Mouse (Mus musculus) CH12.LX (cell line): Measurements from ENCODE around the gene Olfr888. TPM values are rescaled to one million over a fixed set of nuclear protein-coding genes. Genes with fewer than 3 reads are reported as not detected.

Experiments
- DNase-seq: peaks from one replicate; pipeline ENCODE4 v3.0.0-alpha.2; 2013; ENCODE audit errors: extremely low read depth
- H3K27ac ChIP-seq: 2 replicates; pipeline ENCODE4 v1.5.1; 2012; ENCODE audit warnings: low read depth, mild to moderate bottlenecking, control low read depth, moderate library complexity; ENCODE audit not compliant: insufficient read depth
- H3K27me3 ChIP-seq: replicated peaks from 2 replicates; pipeline ENCODE3; 2012; ENCODE audit warnings: inconsistent platforms
- H3K36me3 ChIP-seq, 2 experiments: replicated peaks in 1 of 2; 2 replicates each; pipeline versions ENCODE3 to v1.6.1; 2012; ENCODE audit warnings: inconsistent platforms in 1 of 2, low read length in 1 of 2, mild to moderate bottlenecking in 1 of 2, mixed read lengths in 1 of 2, moderate library complexity in 1 of 2; ENCODE audit not compliant: control insufficient read depth in 1 of 2, insufficient read depth in 1 of 2
- H3K4me1 ChIP-seq, 2 experiments: 2 replicates each; pipeline ENCODE4 v1.6.1; 2012; ENCODE audit warnings: inconsistent platforms in 1 of 2, moderate library complexity in 1 of 2; ENCODE audit not compliant: insufficient read depth in 2 of 2, control insufficient read depth in 1 of 2
- H3K4me2 ChIP-seq: 2 replicates; pipeline ENCODE4 v1.6.1; 2012; ENCODE audit warnings: low read depth, mild to moderate bottlenecking, control low read depth; ENCODE audit not compliant: poor library complexity, insufficient read depth, severe bottlenecking
- H3K4me3 ChIP-seq, 3 experiments: fragments of 150-350 bp in 1 of 3; sonication (generic) in 1 of 3; replicated peaks in 1 of 3; 2 replicates each; pipeline versions ENCODE3 to v1.5.1; 2011 to 2012; ENCODE audit warnings: low read depth in 2 of 3, low read length in 2 of 3, mild to moderate bottlenecking in 2 of 3, moderate library complexity in 2 of 3, control low read depth in 1 of 3, improper control_type of control experiment in 1 of 3, inconsistent platforms in 1 of 3, mixed read lengths in 1 of 3; ENCODE audit not compliant: poor library complexity in 1 of 3
- H3K79me2 ChIP-seq: replicated peaks from 2 replicates; pipeline ENCODE4 v1.6.1; 2012; ENCODE audit warnings: mild to moderate bottlenecking, moderate library complexity; ENCODE audit not compliant: control insufficient read depth, poor library complexity, insufficient read depth, severe bottlenecking; ENCODE audit errors: extremely low read depth
- H3K9ac ChIP-seq: 2 replicates; pipeline ENCODE4 v1.6.1; 2012; ENCODE audit warnings: low read depth, mild to moderate bottlenecking, control low read depth, moderate library complexity; ENCODE audit not compliant: insufficient read depth
- H3K9me3 ChIP-seq: replicated peaks from 2 replicates; pipeline ENCODE3; 2012; ENCODE audit warnings: low read length, inconsistent platforms, mixed read lengths
- CHD1 ChIP-seq: IDR thresholded peaks from 2 replicates; pipeline ENCODE4 v1.6.1; 2012; ENCODE audit warnings: low read depth, low read length, improper control_type of control experiment, inconsistent platforms
- E2F4 ChIP-seq: IDR thresholded peaks from 2 replicates; pipeline ENCODE4 v1.6.1; 2011; ENCODE audit warnings: low read depth, low read length, improper control_type of control experiment; ENCODE audit not compliant: insufficient replicate concordance
- HCFC1 ChIP-seq: IDR thresholded peaks from 2 replicates; pipeline ENCODE4 v1.6.1; 2012; ENCODE audit warnings: low read depth, mild to moderate bottlenecking, inconsistent platforms, low read length, improper control_type of control experiment
- MAFK ChIP-seq: IDR thresholded peaks from 2 replicates; pipeline ENCODE4 v1.6.1; 2011; ENCODE audit warnings: low read length, improper control_type of control experiment; ENCODE audit not compliant: insufficient replicate concordance
- MEF2A ChIP-seq: IDR thresholded peaks from 2 replicates; pipeline ENCODE4 v1.6.1; 2014; ENCODE audit warnings: low read depth, mild to moderate bottlenecking, inconsistent platforms, low read length, improper control_type of control experiment, borderline replicate concordance
- MYC ChIP-seq: IDR thresholded peaks from 2 replicates; pipeline ENCODE4 v1.6.1; 2011; ENCODE audit warnings: low read depth, mild to moderate bottlenecking, improper control_type of control experiment, low read length
- NRF1 ChIP-seq: IDR thresholded peaks from 2 replicates; pipeline ENCODE4 v1.6.1; 2014; ENCODE audit warnings: low read depth, mild to moderate bottlenecking, inconsistent platforms, low read length, improper control_type of control experiment, moderate library complexity
- POLR2A ChIP-seq: IDR thresholded peaks from 2 replicates; pipeline ENCODE4 v1.6.1; 2011; ENCODE audit warnings: low read depth, mild to moderate bottlenecking, improper control_type of control experiment, low read length
- POLR2AphosphoS2 ChIP-seq: IDR thresholded peaks from 2 replicates; pipeline ENCODE4 v1.6.1; 2011; ENCODE audit warnings: low read depth, low read length, improper control_type of control experiment
- SMC3 ChIP-seq: IDR thresholded peaks from 2 replicates; pipeline ENCODE4 v1.6.1; 2011; ENCODE audit warnings: low read depth, low read length, improper control_type of control experiment
- TBP ChIP-seq: conservative IDR thresholded peaks from 2 replicates; pipeline ENCODE4 v1.6.1; 2011; ENCODE audit warnings: low read depth, low read length, improper control_type of control experiment
- TCF12 ChIP-seq: IDR thresholded peaks from 2 replicates; pipeline ENCODE4 v1.6.1; 2014; ENCODE audit warnings: low read depth, mild to moderate bottlenecking, inconsistent platforms, low read length, improper control_type of control experiment
- UBTF ChIP-seq: IDR thresholded peaks from 2 replicates; pipeline ENCODE4 v1.6.1; 2012; ENCODE audit warnings: low read depth, mild to moderate bottlenecking, inconsistent platforms, low read length, improper control_type of control experiment, moderate library complexity
- USF1 ChIP-seq: IDR thresholded peaks from 2 replicates; pipeline ENCODE4 v1.6.1; 2014; ENCODE audit warnings: low read depth, mild to moderate bottlenecking, inconsistent platforms, low read length, improper control_type of control experiment
- ZC3H11A ChIP-seq: IDR thresholded peaks from 2 replicates; pipeline ENCODE4 v1.6.1; 2012; ENCODE audit warnings: low read depth, mild to moderate bottlenecking, inconsistent platforms, low read length, improper control_type of control experiment
- ZKSCAN1 ChIP-seq: IDR thresholded peaks from 2 replicates; pipeline ENCODE4 v1.6.1; 2012; ENCODE audit warnings: low read depth, inconsistent platforms, low read length, improper control_type of control experiment, borderline replicate concordance
- ZMIZ1 ChIP-seq: IDR thresholded peaks from 2 replicates; pipeline ENCODE4 v1.6.1; 2012; ENCODE audit warnings: low read depth, mild to moderate bottlenecking, inconsistent platforms, low read length, improper control_type of control experiment
- ZNF384 ChIP-seq: IDR thresholded peaks from 2 replicates; pipeline ENCODE4 v1.6.1; 2012; ENCODE audit warnings: low read depth, low read length, improper control_type of control experiment, inconsistent platforms
- dilution Hi-C: fragments of 300-500 bp; cut with MboI; formaldehyde crosslinking; loops from 2 replicates; pipeline ENCODE4 v1.14.3; 2020; ENCODE audit warnings: low sequenced_read_pairs; ENCODE audit not compliant: extremely low pct_unique_long_range_greater_than_20kb, extremely low pct_ligation_motif_present
- in situ Hi-C: fragments of 300-500 bp; cut with MboI; formaldehyde crosslinking; loops from 3 replicates; pipeline ENCODE4 v1.14.3; 2019; ENCODE audit warnings: low sequenced_read_pairs, low pct_ligation_motif_present, low pct_unique_long_range_greater_than_20kb, mixed read lengths
- polyA plus RNA-seq: library from polyadenylated mRNA; unstranded; fragments of >175 nt; gene quantifications from 2 replicates; pipeline ENCODE4 v1.2.1, GENCODE M21; 2012; ENCODE audit warnings: low read depth; ENCODE audit not compliant: insufficient read length
- total RNA-seq, 2 experiments: library from RNA; depleted of rRNA; stranded (reverse); fragments of 300-350 nt in 1 of 2; fragments of >200 nt in 1 of 2; gene quantifications; 2 replicates each; pipeline ENCODE4 v1.2.3; 2012 to 2014

Gene Olfr888
- not detected in 2 replicates for total RNA-seq (2012; rRNA removed)
- not detected in 2 replicates for total RNA-seq (2014; rRNA removed)
- not detected in 2 replicates for polyA plus RNA-seq

DNA sequence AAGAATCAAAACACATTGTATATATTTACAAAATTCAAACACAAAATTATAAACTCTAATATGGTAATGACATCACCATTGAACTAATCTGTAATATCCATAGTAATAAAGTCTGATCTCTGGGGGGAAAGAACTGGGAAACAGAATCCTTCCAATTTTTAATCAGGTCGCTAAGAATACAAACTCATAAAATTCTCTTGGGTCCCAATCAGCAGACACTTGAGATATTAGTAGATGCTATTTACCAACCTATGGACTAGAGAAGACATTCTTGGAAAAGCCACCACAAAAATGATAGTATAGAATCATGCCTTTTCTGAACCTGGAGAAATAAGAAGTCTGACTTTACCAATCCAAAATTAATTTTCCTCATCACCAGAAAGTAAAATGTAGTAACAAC is at the start of gene Olfr888:
Gene Olfr888, plus strand, starts transcription at position 301 of the 400 bp plus-strand sequence.
- in situ Hi-C loops, result no loop called here
- no peak for DNase-seq
- Histone ChIP-seq H3K4me2 (no peak within 1 kb of the TSS), H3K4me1 (no peaks in the 10 kb centered on the region), H3K27ac (no peak within 1 kb of the TSS), H3K4me3 (no peak within 1 kb of the TSS), H3K36me3 (no peaks in the 10 kb centered on the region), H3K9me3 (no peaks in the 10 kb centered on the region), H3K9ac (no peak within 1 kb of the TSS), H3K79me2 (no peaks in the 10 kb centered on the region), H3K27me3 (no peaks in the 10 kb centered on the region)
- no peak for TF ChIP-seq MAFK
- no peak for TF ChIP-seq USF1
- no peak for TF ChIP-seq TCF12
- no peak for TF ChIP-seq ZC3H11A
- no peak for TF ChIP-seq ZNF384
- no peak for TF ChIP-seq UBTF
- TF ChIP-seq E2F4, result no peak
- TF ChIP-seq SMC3, result no peak
- no peak for TF ChIP-seq POLR2AphosphoS2
- TF ChIP-seq MEF2A, result no peak
- dilution Hi-C loops, result no loop called here

GRCm38 (mm10) chr9:38061022-38061421 is 46.9 kb upstream of the Olfr888 start, which contains the start of gene Olfr885:
Gene Olfr885 (plus strand): TSS chr9:38061322.
- TF ChIP-seq ZMIZ1 (no peak), TBP (no peak), HCFC1 (no peak), TCF12 (no peak), ZNF384 (no peak), USF1 (no peak), E2F4 (no peak), POLR2AphosphoS2 (no peak), NRF1 (no peak), MYC (no peak), CHD1 (no peak), ZKSCAN1 (no peak), SMC3 (no peak), POLR2A (no peak)
- dilution Hi-C loops, result no loop called here
- Histone ChIP-seq H3K4me2 (no peak within 1 kb of the TSS), H3K36me3 (no peaks in the 10 kb centered on the region), H3K4me3 (no peak within 1 kb of the TSS), H3K4me1 (no peaks in the 10 kb centered on the region), H3K9me3 (no peaks in the 10 kb centered on the region), H3K79me2 (no peaks in the 10 kb centered on the region), H3K9ac (no peak within 1 kb of the TSS), H3K27ac (no peak within 1 kb of the TSS), H3K27me3 (no peaks in the 10 kb centered on the region)
- in situ Hi-C loops, result no loop called here
- DNase-seq, result no peak
